Mouse (Mus musculus): ENCODE results near the gene Myt1l.

GRCm38 (mm10) chr12:29916139-29916538, 388.0 kb downstream of the Myt1l start:
- TF ChIP-seq POLR2A (IDR thresholded peaks at IDR 0.05; ENCODE audit: control insufficient read depth, extremely low read depth, insufficient read depth, low read length, poor library complexity) (no peak), CTCF (IDR thresholded peaks at IDR 0.05; ENCODE audit: borderline replicate concordance, control insufficient read depth, extremely low read depth, insufficient read depth, low read length, poor library complexity) (no peak)

All from thymus, adult 2 months (tissue).